Mouse (Mus musculus) gonadal fat pad, adult 2 months (tissue): ENCODE measurements around the gene Gm20850. TPM values are rescaled to one million over a fixed set of nuclear protein-coding genes. Genes with fewer than 3 reads are reported as not detected.
"Not testable (repeated sequence)": the region's sequence is repeated elsewhere in the genome, so short reads cannot be mapped to it uniquely, and the experiment has no call there.

ENCODE experiments used
- DNase-seq: peaks from one replicate; pipeline ENCODE4 v3.0.0-alpha.2; 2012; ENCODE audit warnings: low read depth
- polyA plus RNA-seq: library from polyadenylated mRNA; depleted of rRNA; stranded (reverse); fragments of >200 nt; gene quantifications from 2 replicates; pipeline ENCODE4 v1.2.3, GENCODE M21; 2012; rRNA removed

Gene Gm20850
- polyA plus RNA-seq: not detected in 2 replicates

DNA sequence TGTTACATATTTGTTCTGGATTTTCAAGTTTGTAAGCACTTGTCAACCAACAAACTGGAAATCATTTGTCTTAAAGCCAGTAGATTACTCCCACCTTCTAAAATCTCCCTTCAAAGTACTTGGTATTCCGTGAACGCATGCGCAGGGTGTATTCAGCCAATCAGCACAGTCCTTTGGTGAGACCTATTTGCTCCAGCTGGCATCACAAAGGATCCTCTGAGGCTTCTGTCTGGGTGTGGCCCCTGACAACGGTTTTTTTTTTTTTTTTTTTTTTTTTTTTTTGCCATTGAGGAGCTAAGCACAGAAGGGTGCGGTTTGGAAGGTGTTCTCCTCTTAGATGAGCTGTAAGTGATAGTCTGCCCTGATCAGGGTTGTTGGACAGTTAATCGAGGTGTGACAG is at the start of gene Gm20850:
Gene Gm20850 (plus strand): TSS at position 301 of the 400 bp plus-strand sequence.
- DNase-seq: not testable (repeated sequence)
